Mouse (Mus musculus) thymus, postnatal 4 days (tissue): Measurements from ENCODE around the gene Magea5.
"Not testable (repeated sequence)": the region's sequence is repeated elsewhere in the genome, so short reads cannot be mapped to it uniquely, and the experiment has no call there.

Experiments used
- DNase-seq: peaks from one replicate; pipeline ENCODE4 v3.0.0; 2021

Magea5 gene

GRCm38 (mm10) chrX:155063045-155063444 lies at the start of gene Magea5:
Gene Magea5, minus strand, starts transcription at chrX:155063145.
- not testable (repeated sequence) for DNase-seq

GRCm38 (mm10) chrX:155098024-155098423 lies 35.1 kb upstream of the Magea5 start:
- DNase-seq, result no peak

GRCm38 (mm10) chrX:155093566-155093965 lies 30.6 kb upstream of the Magea5 start, which contains the start of gene Magea2:
Gene Magea2, minus strand, starts transcription at chrX:155093666.
- DNase-seq, result not testable (repeated sequence)

- not testable (repeated sequence) for DNase-seq
Observed at GRCm38 (mm10) chrX:155089693-155090092, 26.7 kb upstream of the Magea5 start, which contains the start of gene Magea1. Gene Magea1, minus strand, starts transcription at chrX:155089793.
